Mouse (Mus musculus) thymus, postnatal 25 days (tissue): ENCODE measurements at regions not wholly inside any gene's neighbourhood (a gene's known extent, or its start where the extent isn't known, plus 50 kb on each side); places are given as distances from the start of the nearest gene placed in this dataset.
"Not testable (repeated sequence)": the region's sequence is repeated elsewhere in the genome, so short reads cannot be mapped to it uniquely, and the experiment has no call there.

Experiments
- DNase-seq: peaks from one replicate; pipeline ENCODE4 v3.0.0; 2022

GRCm38 (mm10) chr10:69046008-69046555 lies 105.2 kb upstream of the Rhobtb1 start:
- no peak for DNase-seq

GRCm38 (mm10) chr10:69078008-69078407 lies 73.2 kb upstream of the Rhobtb1 start:
- DNase-seq, result no peak

DNA sequence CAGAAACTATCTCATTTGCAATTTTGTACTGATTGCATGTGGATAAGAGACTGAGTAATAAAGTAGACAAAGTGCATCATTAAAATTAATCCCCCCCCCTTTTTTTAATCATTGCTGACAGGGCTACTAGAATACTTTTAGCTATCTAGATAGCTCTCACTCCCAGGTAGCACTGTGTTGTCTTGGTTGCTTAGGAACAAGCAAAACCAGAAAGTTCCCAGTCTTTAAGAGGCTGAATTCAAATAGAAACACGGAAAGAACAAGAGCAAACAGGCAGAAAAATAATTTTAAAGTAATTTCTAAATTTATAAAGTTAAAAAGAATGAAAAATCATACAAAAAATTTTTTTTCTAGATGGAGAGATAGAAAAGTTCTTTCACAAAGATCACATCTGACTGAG lies 65.0 kb upstream of the Rhobtb1 start:
- no peak for DNase-seq

GRCm38 (mm10) chr10:69091872-69092271 lies 59.4 kb upstream of the Rhobtb1 start:
- DNase-seq, result no peak

GRCm38 (mm10) chr10:69100021-69100420 lies 51.2 kb upstream of the Rhobtb1 start:
- DNase-seq, result no peak

DNA sequence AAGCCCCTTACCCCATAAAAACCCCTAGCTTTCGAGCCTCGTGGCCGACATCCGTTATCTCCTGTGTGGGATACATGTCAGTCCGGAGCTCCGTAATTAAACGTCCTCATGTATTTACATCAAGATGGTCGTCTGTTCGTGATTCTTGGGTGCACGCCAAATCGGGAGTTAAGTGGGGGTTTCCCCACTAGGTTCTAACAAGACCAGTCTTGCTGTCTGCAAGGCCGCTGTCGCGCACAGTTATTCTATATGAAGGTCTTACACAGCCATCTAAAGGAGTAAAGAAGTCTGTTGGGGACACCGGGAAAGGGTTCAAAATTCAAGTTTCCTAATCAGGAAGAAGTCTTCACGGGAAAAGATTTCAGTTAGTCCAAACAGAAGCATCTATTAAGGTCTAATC lies 50.5 kb upstream of the Rhobtb1 start:
- not testable (repeated sequence) for DNase-seq
